Mouse (Mus musculus) right cerebral cortex, postnatal 4 days (tissue): ENCODE results near the gene Cep85l.

ENCODE experiments used
- DNase-seq: peaks from one replicate; pipeline ENCODE4 v3.0.0-alpha.2; 2022

Cep85l gene

GRCm38 (mm10) chr10:53379709-53380106, at the start of gene Cep85l:
Gene Cep85l, minus strand, starts transcription at chr10:53379947.
- DNase-seq, result peak; percentile 86

GRCm38 (mm10) chr10:53428695-53429447, 49.1 kb upstream of the Cep85l start:
- DNase-seq, result no peak

GRCm38 (mm10) chr10:53426524-53426923, 46.8 kb upstream of the Cep85l start:
- DNase-seq, result no peak

GRCm38 (mm10) chr10:53423091-53423490, 43.3 kb upstream of the Cep85l start:
- DNase-seq, result no peak

GRCm38 (mm10) chr10:53422206-53422605, 42.5 kb upstream of the Cep85l start:
- DNase-seq, result no peak

GRCm38 (mm10) chr10:53421613-53422012, 41.9 kb upstream of the Cep85l start:
- DNase-seq, result no peak

- DNase-seq, result no peak
These were observed 40.3 kb upstream of the Cep85l start for GRCm38 (mm10) chr10:53420069-53420468.

- no peak for DNase-seq
These were observed 39.6 kb upstream of the Cep85l start for GRCm38 (mm10) chr10:53419139-53419935.

GRCm38 (mm10) chr10:53417015-53417414, 37.3 kb upstream of the Cep85l start:
- no peak for DNase-seq

GRCm38 (mm10) chr10:53416152-53416712, 36.5 kb upstream of the Cep85l start:
- no peak for DNase-seq

GRCm38 (mm10) chr10:53415252-53415651, 35.5 kb upstream of the Cep85l start:
- no peak for DNase-seq

- DNase-seq, result no peak
These were observed 34.6 kb upstream of the Cep85l start for GRCm38 (mm10) chr10:53414092-53415085.

GRCm38 (mm10) chr10:53412936-53413335, 33.2 kb upstream of the Cep85l start:
- no peak for DNase-seq

- DNase-seq, result no peak
These were observed 32.4 kb upstream of the Cep85l start for GRCm38 (mm10) chr10:53412165-53412564.

GRCm38 (mm10) chr10:53410831-53411230, 31.1 kb upstream of the Cep85l start:
- no peak for DNase-seq

- no peak for DNase-seq
These were observed 27.7 kb upstream of the Cep85l start for GRCm38 (mm10) chr10:53407422-53407821.

- DNase-seq, result no peak
These were observed 27.1 kb upstream of the Cep85l start for GRCm38 (mm10) chr10:53406845-53407244.

- no peak for DNase-seq
These were observed 22.5 kb upstream of the Cep85l start for GRCm38 (mm10) chr10:53402293-53402692.

GRCm38 (mm10) chr10:53399053-53399452, 19.3 kb upstream of the Cep85l start:
- DNase-seq, result no peak

- peak; percentile 17 for DNase-seq
These were observed 18.8 kb upstream of the Cep85l start for GRCm38 (mm10) chr10:53398540-53398902.

GRCm38 (mm10) chr10:53397846-53398539, 18.2 kb upstream of the Cep85l start:
- no peak for DNase-seq
